ENCODE assay signal across 10 mouse cellular contexts in the genomic region with DNA sequence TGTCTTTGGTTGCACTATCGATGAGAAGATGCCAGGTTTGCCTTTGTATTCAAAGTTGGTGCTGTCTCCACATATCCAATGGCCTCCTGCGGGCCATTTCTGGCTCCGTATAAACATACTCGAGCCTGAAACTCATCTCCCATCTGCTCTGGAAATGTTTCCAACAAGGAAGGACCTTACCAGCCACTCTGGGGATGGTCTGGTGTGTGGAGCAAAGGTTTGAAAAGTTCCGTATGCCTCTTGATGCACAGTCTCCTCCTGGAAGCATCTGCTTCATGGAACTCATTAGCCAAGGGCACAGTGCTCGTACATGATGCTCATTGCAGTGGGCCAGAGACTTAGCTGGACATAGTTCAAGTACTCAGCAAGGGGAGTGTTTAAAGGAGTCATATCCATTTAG.
"Had no signal": no experiment of that assay in that cellular context is flagged by ENCODE, and none has a peak within 500 bp of the region (broad histone marks: within the 10 kb centered on the region; RNA-seq: fewer than 3 reads in every experiment).

No protein-coding gene starts in this region.

- ATAC-seq: midbrain, embryonic 16.5 days had no signal

- DNase-seq: kidney, postnatal 25 days; layer of hippocampus, adult 9-11 months; lung, embryonic 14.5 days; lung, postnatal 10 days; retina, postnatal 1 day; right cerebral cortex, postnatal 4 days; spleen, adult 18-20 months; thymus, adult 2 months; thymus, postnatal 25 days had no signal
